Mouse (Mus musculus) heart, adult 2 months (tissue): ENCODE measurements around the gene Polq.

Experiments used
- CTCF ChIP-seq: fragments of 200-600 bp; IDR thresholded peaks from 2 replicates; pipeline ENCODE4 v1.8.1; 2022; ENCODE audit warnings: antibody characterized with exemption, mild to moderate bottlenecking, moderate library complexity
- EP300 ChIP-seq: fragments of 200-500 bp; IDR thresholded peaks from 2 replicates; pipeline ENCODE4 v1.6.1; 2011; ENCODE audit warnings: low read depth, low read length, control low read depth; ENCODE audit not compliant: insufficient read depth
- POLR2A ChIP-seq: fragments of 200-500 bp; IDR thresholded peaks from 2 replicates; pipeline ENCODE4 v1.6.1; 2011; ENCODE audit warnings: mild to moderate bottlenecking, low read depth, low read length, control low read depth; ENCODE audit not compliant: insufficient read depth

DNA sequence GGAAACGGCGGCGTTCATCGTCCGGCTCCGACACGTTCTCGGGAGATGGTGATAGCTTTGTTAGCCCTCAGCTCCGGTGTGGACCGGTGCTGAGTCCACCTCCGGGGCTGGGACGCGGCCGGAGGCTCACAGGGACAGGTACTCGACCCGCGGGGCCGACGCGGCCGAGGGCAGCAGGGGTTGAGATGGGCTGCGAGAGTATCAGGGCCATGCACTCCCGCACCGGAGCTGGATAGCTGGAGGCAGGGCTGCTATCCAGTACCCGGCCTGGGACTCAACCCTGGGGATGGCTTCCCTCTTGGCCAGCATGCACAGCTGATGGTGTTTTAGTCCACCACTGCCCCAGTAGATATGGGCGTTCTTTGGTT is 320 bp downstream of the Polq start:
- TF ChIP-seq POLR2A (no peak), CTCF (no peak), EP300 (no peak)
